Mouse (Mus musculus) liver, embryonic 12.5 days (tissue): ENCODE results near the gene Fmo9. TPM values are rescaled to one million over a fixed set of nuclear protein-coding genes. Genes with fewer than 3 reads are reported as not detected.

Source experiments
- ATAC-seq: fragments of 200-750 bp; cut with Nextera tagmentation; 2 replicates; pipeline ENCODE4 v1.8.0; 2017; ENCODE audit warnings: moderate number of reproducible peaks, mild to moderate bottlenecking, moderate library complexity
- H3K27ac ChIP-seq: fragments of 300-500 bp; sonication (generic); 2 replicates; pipeline ENCODE4 v1.5.1; 2016; ENCODE audit warnings: mild to moderate bottlenecking
- H3K27me3 ChIP-seq: fragments of 300-500 bp; sonication (generic); replicated peaks from 2 replicates; pipeline ENCODE4 v1.6.1; 2016; ENCODE audit warnings: mild to moderate bottlenecking, moderate library complexity
- H3K36me3 ChIP-seq: fragments of 300-500 bp; sonication (generic); 2 replicates; pipeline ENCODE4 v1.6.1; 2016; ENCODE audit warnings: mild to moderate bottlenecking, moderate library complexity
- H3K4me1 ChIP-seq: fragments of 300-500 bp; sonication (generic); 2 replicates; pipeline ENCODE4 v1.6.1; 2016
- H3K4me2 ChIP-seq: fragments of 300-500 bp; sonication (generic); 2 replicates; pipeline ENCODE4 v1.6.1; 2016; ENCODE audit warnings: mild to moderate bottlenecking, moderate library complexity
- H3K4me3 ChIP-seq: fragments of 300-500 bp; sonication (generic); 2 replicates; pipeline ENCODE4 v1.5.1; 2016; ENCODE audit warnings: mild to moderate bottlenecking, moderate library complexity
- H3K9ac ChIP-seq: fragments of 300-500 bp; sonication (generic); 2 replicates; pipeline ENCODE4 v1.6.1; 2016; ENCODE audit warnings: mild to moderate bottlenecking, moderate library complexity
- H3K9me3 ChIP-seq: fragments of 300-500 bp; sonication (generic); replicated peaks from 2 replicates; pipeline ENCODE4 v1.6.1; 2016; ENCODE audit warnings: mild to moderate bottlenecking, moderate library complexity
- WGBS: fragments of 180-500 bp; shearing (Covaris S2); methylation state at CpG from one replicate; pipeline ENCODE4 v1.1.7; 2016; ENCODE audit not compliant: insufficient replicate concordance; 5-methylcytosine and 5-hydroxymethylcytosine counted together
- microRNA-seq: library from miRNA; unstranded; fragments of <30 nt; microRNA quantifications from one replicate; pipeline ENCODE4, GENCODE M21; 2017
- polyA plus RNA-seq: library from polyadenylated mRNA; unstranded; fragments of >200 nt; fragmentation: Nextera tagmentation; extraction: Ambion mirVana; gene quantifications from 2 replicates; pipeline ENCODE4 v1.2.1, GENCODE M21; 2016

Gene Fmo9
- not detected in 2 replicates for polyA plus RNA-seq

DNA sequence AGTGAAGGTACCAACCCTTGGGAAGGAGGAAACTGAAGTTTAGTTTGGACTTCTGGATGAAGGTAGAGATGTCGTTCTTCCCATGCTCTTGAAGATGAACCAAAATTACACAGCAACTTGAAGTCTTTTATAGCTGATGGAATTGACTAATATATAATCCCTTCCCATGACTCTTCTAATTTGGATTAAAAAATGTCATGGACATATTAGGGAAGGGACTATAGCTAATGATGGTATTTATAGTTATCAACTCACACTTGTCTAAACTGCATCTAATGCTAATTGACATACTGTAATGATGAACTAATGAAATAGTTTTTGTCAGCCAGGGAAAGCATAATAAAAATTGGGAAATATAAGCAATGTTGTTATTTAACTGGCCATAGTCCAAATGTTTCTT is at the start of gene Fmo9:
TSS of gene Fmo9 (minus strand) at position 101 of the 400 bp plus-strand sequence.
- H3K4me2 ChIP-seq = no peak within 1 kb of the TSS
- no peak within 1 kb of the TSS for H3K4me3 ChIP-seq
- no peak within 1 kb of the TSS for H3K9ac ChIP-seq
- no peak for ATAC-seq
- no peaks in the 10 kb centered on the region for H3K9me3 ChIP-seq
- WGBS = 53% methylated on average over 1 of the region's 1 CpGs
- no peak within 1 kb of the TSS for H3K27ac ChIP-seq
- H3K27me3 ChIP-seq = no peaks in the 10 kb centered on the region
- no peaks in the 10 kb centered on the region for H3K4me1 ChIP-seq
- H3K36me3 ChIP-seq = no peaks in the 10 kb centered on the region

DNA sequence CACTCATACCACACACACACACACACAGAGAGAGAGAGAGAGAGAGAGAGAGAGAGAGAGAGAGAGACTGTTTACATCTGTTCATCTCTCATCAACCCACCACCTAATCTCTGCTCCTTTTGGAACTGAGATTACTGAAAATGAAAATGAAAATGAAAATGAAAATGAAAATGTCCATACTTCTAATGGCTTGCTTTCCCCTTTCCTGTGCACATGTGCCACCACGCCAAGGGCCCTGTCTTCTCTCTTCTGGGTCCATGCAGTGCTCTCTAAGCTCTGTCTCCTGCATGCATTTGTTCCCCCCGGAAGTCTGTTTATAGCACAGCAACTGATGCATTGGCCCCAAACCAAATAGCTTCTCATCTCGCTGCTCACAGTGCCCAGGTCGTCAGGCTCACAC is 49.2 kb upstream of the Fmo9 start:
- no peak for ATAC-seq
- no peaks in the 10 kb centered on the region for H3K27me3 ChIP-seq
- H3K9me3 ChIP-seq = no peaks in the 10 kb centered on the region
- H3K9ac ChIP-seq = no peak overlapping the region
- H3K4me2 ChIP-seq = no peak overlapping the region
- no peaks in the 10 kb centered on the region for H3K4me1 ChIP-seq
- H3K4me3 ChIP-seq = no peak overlapping the region
- H3K27ac ChIP-seq = no peak overlapping the region
- 58% methylated on average over 4 of the region's 4 CpGs for WGBS
- H3K36me3 ChIP-seq = no peaks in the 10 kb centered on the region

DNA sequence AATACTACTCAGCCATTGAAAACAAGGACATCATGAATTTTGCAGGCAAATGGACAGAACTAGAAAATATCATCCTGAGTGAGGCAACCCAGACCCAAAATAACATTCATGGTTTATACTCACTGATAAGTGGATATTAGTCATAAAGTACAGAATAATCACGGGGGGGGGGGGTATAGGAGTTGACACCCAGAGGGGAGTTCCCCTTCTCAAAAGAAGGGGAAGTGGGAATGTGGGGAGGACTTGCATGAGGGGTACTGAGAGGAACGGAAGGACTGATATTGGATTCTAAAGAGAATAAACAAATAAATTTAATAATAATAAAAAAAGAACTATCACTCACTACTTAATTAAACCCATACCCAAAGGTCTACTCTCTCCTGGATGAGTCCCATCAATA is 48.6 kb upstream of the Fmo9 start:
- H3K4me2 ChIP-seq = no peak overlapping the region
- H3K9ac ChIP-seq = no peak overlapping the region
- no peak overlapping the region for H3K27ac ChIP-seq
- no peak overlapping the region for H3K4me3 ChIP-seq
- H3K9me3 ChIP-seq = no peaks in the 10 kb centered on the region
- no peaks in the 10 kb centered on the region for H3K36me3 ChIP-seq
- WGBS = 37% methylated on average over 2 of the region's 2 CpGs
- H3K4me1 ChIP-seq = no peaks in the 10 kb centered on the region
- H3K27me3 ChIP-seq = no peaks in the 10 kb centered on the region
- no peak for ATAC-seq

DNA sequence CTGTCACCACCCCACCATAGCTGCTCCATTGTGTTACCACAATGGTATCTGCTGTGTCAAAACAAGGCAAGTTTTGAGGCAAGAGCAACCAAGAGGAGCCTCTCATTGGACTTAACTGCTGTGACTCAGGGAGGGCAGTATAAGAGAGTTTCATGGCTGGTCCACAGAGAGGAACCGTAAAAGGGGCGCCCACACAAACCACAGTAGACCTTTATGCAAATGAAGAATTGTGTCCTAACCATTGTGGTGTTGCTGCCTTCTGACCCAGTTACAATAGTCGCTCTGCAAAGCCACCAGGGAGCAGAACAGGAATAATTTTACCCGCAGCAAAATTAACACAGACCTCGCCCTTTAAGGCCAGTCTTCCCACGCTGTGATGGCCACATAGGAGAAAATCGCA is 29.2 kb upstream of the Fmo9 start:
- no peak overlapping the region for H3K9ac ChIP-seq
- H3K27ac ChIP-seq = no peak overlapping the region
- no peaks in the 10 kb centered on the region for H3K36me3 ChIP-seq
- no peaks in the 10 kb centered on the region for H3K4me1 ChIP-seq
- H3K9me3 ChIP-seq = 0 out of 2 replicates have a peak, but pooled peaks cover 3% of the 10 kb centered on the region
- H3K27me3 ChIP-seq = no peaks in the 10 kb centered on the region
- no peak overlapping the region for H3K4me2 ChIP-seq
- 76% methylated on average over 7 of the region's 7 CpGs for WGBS
- H3K4me3 ChIP-seq = no peak overlapping the region
- no peak for ATAC-seq

DNA sequence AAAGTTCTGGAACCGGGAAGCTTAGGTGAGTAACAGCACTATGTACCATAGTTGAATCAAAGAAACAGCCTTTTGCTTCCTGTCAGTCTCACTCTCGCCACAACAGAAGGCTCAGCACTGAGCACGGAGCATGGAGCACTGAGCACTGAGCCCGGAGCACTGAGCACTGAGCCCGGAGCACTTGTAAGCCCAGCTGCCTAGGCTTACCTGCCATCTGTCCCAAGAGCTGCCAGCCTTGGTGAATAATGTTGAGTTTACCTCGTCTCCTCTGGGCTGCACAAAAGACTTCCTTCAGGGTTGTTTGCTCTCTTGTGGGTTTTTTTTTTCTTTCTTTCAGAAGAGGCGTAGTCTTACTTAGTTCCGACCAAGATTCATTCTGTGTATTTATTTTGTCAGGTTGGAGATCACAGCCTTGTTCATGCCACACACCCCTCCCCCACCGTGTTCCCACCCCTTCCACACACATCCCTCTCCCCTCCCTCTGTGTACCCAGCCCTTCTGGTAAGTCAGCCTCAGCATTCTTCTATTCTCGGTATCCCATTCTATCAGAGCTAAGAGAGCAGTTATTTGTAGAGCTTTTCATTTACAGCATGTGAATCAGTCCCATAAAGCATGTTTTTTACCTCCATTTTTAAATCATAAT is 20.7 kb upstream of the Fmo9 start:
- 56% methylated on average over 10 of the region's 10 CpGs for WGBS
- no peak for ATAC-seq

DNA sequence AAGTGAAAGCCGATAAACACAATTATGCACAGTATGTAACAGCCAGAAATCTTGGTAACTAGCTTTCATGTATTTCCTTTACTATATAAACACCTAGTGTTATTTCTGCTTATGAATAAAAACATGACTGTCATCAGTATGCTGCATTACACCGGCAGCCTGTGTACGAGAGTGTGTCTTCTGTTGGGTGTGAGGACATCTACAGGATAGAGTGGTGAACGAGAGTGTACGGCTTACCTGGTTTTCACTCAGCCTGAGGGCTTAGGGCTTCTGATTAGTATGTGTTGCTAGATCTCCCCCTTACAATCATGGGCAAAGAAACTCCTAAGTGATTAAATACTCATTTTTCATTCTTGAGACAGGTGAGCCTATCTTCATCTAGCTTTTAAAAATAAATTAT is 12.4 kb downstream of the Fmo9 start:
- no peaks in the 10 kb centered on the region for H3K4me1 ChIP-seq
- no peak overlapping the region for H3K4me3 ChIP-seq
- no peak for ATAC-seq
- H3K27ac ChIP-seq = no peak overlapping the region
- no peaks in the 10 kb centered on the region for H3K9me3 ChIP-seq
- 77% methylated on average over 5 of the region's 5 CpGs for WGBS
- no peak overlapping the region for H3K4me2 ChIP-seq
- no peaks in the 10 kb centered on the region for H3K36me3 ChIP-seq
- no peak overlapping the region for H3K9ac ChIP-seq
- H3K27me3 ChIP-seq = no peaks in the 10 kb centered on the region

More for the DNA sequence above, 20.7 kb upstream of the Fmo9 start:
- Histone ChIP-seq H3K9ac (no peak overlapping the region), H3K36me3 (no peaks in the 10 kb centered on the region), H3K27ac (no peak overlapping the region), H3K9me3 (peaks cover 4% of the 10 kb centered on the region; the same call in 1 of the 2 replicates), H3K27me3 (no peaks in the 10 kb centered on the region), H3K4me2 (no peak overlapping the region), H3K4me3 (no peak overlapping the region), H3K4me1 (no peaks in the 10 kb centered on the region)

DNA sequence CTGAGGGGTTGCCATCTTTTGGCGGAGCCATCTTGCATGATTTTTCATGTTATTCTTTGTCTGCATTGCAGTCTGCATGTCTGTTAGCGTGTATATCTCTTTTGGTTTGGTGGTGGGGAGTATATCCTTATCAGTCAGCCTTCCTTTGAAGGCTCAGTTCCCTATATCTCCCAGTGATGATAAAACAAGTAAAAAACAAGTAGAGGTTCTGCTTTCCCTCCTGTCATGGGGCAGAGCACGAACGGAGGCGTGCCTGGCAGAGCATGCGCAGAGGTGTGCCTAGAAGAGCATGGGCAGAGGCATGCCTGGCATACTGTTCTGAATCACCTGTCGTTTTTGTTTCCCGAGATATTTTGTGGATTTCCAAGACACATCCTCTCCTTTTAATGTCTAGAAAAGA is 20.8 kb downstream of the Fmo9 start:
- Histone ChIP-seq H3K36me3 (no peaks in the 10 kb centered on the region), H3K4me3 (no peak overlapping the region), H3K4me2 (no peak overlapping the region), H3K27me3 (no peaks in the 10 kb centered on the region), H3K9ac (no peak overlapping the region), H3K9me3 (no peaks in the 10 kb centered on the region; the same call in 1 of the 2 replicates), H3K27ac (no peak overlapping the region), H3K4me1 (no peaks in the 10 kb centered on the region)
- ATAC-seq = no peak
- WGBS = 79% methylated on average over 8 of the region's 8 CpGs

DNA sequence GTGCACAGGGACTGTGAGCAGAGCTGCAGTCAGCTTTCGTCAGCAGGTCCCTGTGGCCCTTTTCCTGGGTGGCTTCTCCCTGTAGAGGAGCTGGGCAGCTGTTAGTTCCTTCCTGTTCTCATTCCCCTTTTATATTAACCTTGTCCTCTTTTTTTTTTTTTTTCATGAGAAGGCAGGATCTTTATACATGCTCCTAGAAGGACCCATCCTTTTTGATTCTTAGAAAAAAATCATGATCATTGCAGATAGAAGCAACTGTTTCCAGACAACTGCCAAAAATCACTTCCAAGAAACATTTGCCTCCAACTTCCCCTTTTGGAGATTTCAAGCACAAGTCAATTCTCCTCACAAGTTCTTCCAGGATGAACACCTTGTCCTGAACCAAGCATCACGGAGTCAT is 34.1 kb downstream of the Fmo9 start, which contains the start of gene Gm4847:
TSS of gene Gm4847 (minus strand) at position 101 of the 400 bp plus-strand sequence.
- WGBS = 62% methylated on average over 2 of the region's 2 CpGs
- Histone ChIP-seq H3K4me1 (no peaks in the 10 kb centered on the region), H3K9me3 (no peaks in the 10 kb centered on the region), H3K27ac (no peak within 1 kb of the TSS), H3K4me2 (no peak within 1 kb of the TSS), H3K36me3 (no peaks in the 10 kb centered on the region), H3K4me3 (no peak within 1 kb of the TSS), H3K9ac (no peak within 1 kb of the TSS), H3K27me3 (no peaks in the 10 kb centered on the region)
- no peak for ATAC-seq

Small RNA genes within 50 kb of the gene (microRNA-seq; reads per million reads assigned to microRNA genes)
- gene Gm22992 = not detected

Other genes starting within 250 kb of the Fmo9 start
- gene Gm4846, start 184.3 kb downstream of the Fmo9 start, polyA plus RNA-seq = not detected in 2 replicates
- gene Gm4847, start 34.2 kb downstream of the Fmo9 start, polyA plus RNA-seq = not detected in 2 replicates